ENCODE assay signal across 27 mouse cellular contexts in genomic region chr12:82473238-82473637, GRCm38 (mm10).
"Had no signal": no experiment of that assay in that cellular context is flagged by ENCODE, and none has a peak within 500 bp of the region (broad histone marks: within the 10 kb centered on the region; RNA-seq: fewer than 3 reads in every experiment).

No protein-coding gene starts in this region.

- H3K27ac ChIP-seq: gastrocnemius, adult 2 months; heart, adult 2 months; heart, embryonic 13.5 days; heart, embryonic 15.5 days; hindbrain, embryonic 13.5 days; hindbrain, embryonic 15.5 days; hindbrain, postnatal 0 days; kidney, embryonic 15.5 days; kidney, postnatal 0 days; left cerebral cortex, adult 2 months; limb, embryonic 10.5 days; limb, embryonic 12.5 days; liver, embryonic 13.5 days had no signal

- H3K9ac ChIP-seq: heart, embryonic 13.5 days; heart, embryonic 15.5 days; hindbrain, embryonic 13.5 days; hindbrain, embryonic 15.5 days; kidney, embryonic 15.5 days; limb, embryonic 12.5 days; liver, embryonic 13.5 days had no signal

- H3K27me3 ChIP-seq: heart, embryonic 13.5 days; heart, embryonic 15.5 days; kidney, embryonic 15.5 days had no signal

- ATAC-seq: hindbrain, postnatal 0 days; intestine, embryonic 16.5 days had no signal

- H3K4me2 ChIP-seq: heart, embryonic 13.5 days; heart, embryonic 15.5 days; hindbrain, embryonic 13.5 days; hindbrain, embryonic 15.5 days; kidney, embryonic 15.5 days; limb, embryonic 12.5 days; liver, embryonic 11.5 days; liver, embryonic 13.5 days had no signal

- H3K4me3 ChIP-seq: gastrocnemius, adult 2 months; heart, adult 2 months; heart, embryonic 13.5 days; heart, embryonic 15.5 days; hindbrain, embryonic 13.5 days; hindbrain, embryonic 15.5 days; kidney, embryonic 15.5 days; left cerebral cortex, adult 2 months; limb, embryonic 10.5 days; limb, embryonic 12.5 days; liver, embryonic 13.5 days had no signal

- DNase-seq: gastrocnemius, adult 2 months; gastrocnemius, postnatal 10 days; gastrocnemius, postnatal 25 days; heart, adult 11 months; heart, adult 2 months; heart, postnatal 14 days; heart, postnatal 36 days; kidney, adult 11 months; kidney, adult 2 months; kidney, adult 9 months; kidney, postnatal 14 days; kidney, postnatal 36 days; layer of hippocampus, adult 9-11 months; liver; liver, embryonic 13.5 days had no signal

- H3K36me3 ChIP-seq: heart, embryonic 13.5 days; heart, embryonic 15.5 days; hindbrain, embryonic 13.5 days; hindbrain, embryonic 15.5 days; kidney, embryonic 15.5 days; limb, embryonic 10.5 days; limb, embryonic 12.5 days; liver, embryonic 13.5 days had no signal

- H3K9me3 ChIP-seq: heart, embryonic 13.5 days; heart, embryonic 15.5 days; hindbrain, embryonic 13.5 days; hindbrain, embryonic 15.5 days; kidney, embryonic 15.5 days; limb, embryonic 10.5 days; limb, embryonic 12.5 days; liver, embryonic 13.5 days had no signal
